Mouse (Mus musculus) brain, embryonic 14.5 days (tissue): ENCODE results near the gene Ccnt2. TPM values are rescaled to one million over a fixed set of nuclear protein-coding genes. Genes with fewer than 3 reads are reported as not detected.
"Not testable (repeated sequence)": the region's sequence is repeated elsewhere in the genome, so short reads cannot be mapped to it uniquely, and the experiment has no call there.

Source experiments
- DNase-seq: peaks from one replicate; pipeline ENCODE4 v3.0.0-alpha.2; 2011; ENCODE audit warnings: low read depth
- CTCF ChIP-seq: fragments of 200-500 bp; IDR thresholded peaks from 2 replicates; pipeline ENCODE4 v1.5.1; 2012; ENCODE audit warnings: inconsistent platforms, mild to moderate bottlenecking, moderate library complexity, borderline replicate concordance; ENCODE audit not compliant: insufficient read depth, insufficient read length; ENCODE audit errors: extremely low read depth
- POLR2A ChIP-seq: fragments of 200-500 bp; IDR thresholded peaks from 2 replicates; pipeline ENCODE4 v1.6.1; 2012; ENCODE audit warnings: mild to moderate bottlenecking, inconsistent platforms, borderline replicate concordance; ENCODE audit not compliant: poor library complexity, insufficient read depth, insufficient read length, severe bottlenecking; ENCODE audit errors: extremely low read depth
- polyA plus RNA-seq: library from polyadenylated mRNA; depleted of rRNA; stranded (reverse); fragments of >200 nt; gene quantifications from 2 replicates; pipeline ENCODE4 v1.2.3, GENCODE M21; 2012; rRNA removed

The Ccnt2 gene
- 65.7 and 68.7 TPM in 2 replicates for polyA plus RNA-seq

DNA sequence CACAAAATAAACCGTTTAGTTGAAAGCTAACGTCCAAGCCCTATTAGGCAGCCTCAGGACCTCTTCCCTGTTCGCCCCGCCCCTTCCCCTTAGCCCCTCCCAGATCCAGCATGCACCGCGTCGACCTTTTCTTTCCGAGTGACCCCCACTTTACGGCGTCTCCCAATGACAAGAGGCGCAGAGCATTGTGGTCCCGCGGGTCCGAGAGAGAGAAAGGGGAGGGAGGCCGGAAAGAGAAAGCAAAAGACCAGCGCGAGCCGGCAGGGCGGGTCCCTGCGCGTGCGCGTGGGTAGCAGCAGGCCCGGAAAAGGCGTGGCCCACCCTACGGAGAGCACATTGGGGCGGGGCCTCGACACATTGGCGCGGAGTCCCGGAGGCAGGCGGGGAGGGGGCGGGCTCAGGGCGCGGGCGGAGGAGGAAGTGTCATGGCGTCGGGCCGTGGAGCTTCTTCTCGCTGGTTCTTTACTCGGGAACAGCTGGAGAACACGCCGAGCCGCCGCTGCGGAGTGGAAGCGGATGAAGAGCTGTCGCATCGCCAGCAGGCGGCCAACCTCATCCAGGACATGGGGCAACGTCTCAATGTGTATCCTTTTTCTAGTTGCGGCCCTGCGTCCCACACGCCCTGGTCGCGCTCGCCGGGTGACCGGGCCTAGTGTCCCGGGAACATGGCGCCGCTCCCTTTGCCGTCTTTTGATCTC is at the start of gene Ccnt2:
Gene Ccnt2, plus strand, starts transcription at position 362 of the 698 bp plus-strand sequence.
- TF ChIP-seq POLR2A (peak; percentile 87; the same call in 1 of the 2 replicates), CTCF (no peak)
- peak; percentile 100 for DNase-seq

- TF ChIP-seq POLR2A (no peak), CTCF (no peak)
- no peak for DNase-seq
Observed at GRCm38 (mm10) chr1:127729096-127729495, 44.9 kb upstream of the Ccnt2 start, which contains the start of gene Acmsd. Acmsd (plus strand) TSS chr1:127729413.

- TF ChIP-seq CTCF (no peak), POLR2A (no peak)
- no peak for DNase-seq
Observed at GRCm38 (mm10) chr1:127731086-127731485, 42.9 kb upstream of the Ccnt2 start.

- no peak for DNase-seq
- no peak for TF ChIP-seq CTCF
- no peak for TF ChIP-seq POLR2A
Observed at GRCm38 (mm10) chr1:127732435-127732834, 41.5 kb upstream of the Ccnt2 start.

DNA sequence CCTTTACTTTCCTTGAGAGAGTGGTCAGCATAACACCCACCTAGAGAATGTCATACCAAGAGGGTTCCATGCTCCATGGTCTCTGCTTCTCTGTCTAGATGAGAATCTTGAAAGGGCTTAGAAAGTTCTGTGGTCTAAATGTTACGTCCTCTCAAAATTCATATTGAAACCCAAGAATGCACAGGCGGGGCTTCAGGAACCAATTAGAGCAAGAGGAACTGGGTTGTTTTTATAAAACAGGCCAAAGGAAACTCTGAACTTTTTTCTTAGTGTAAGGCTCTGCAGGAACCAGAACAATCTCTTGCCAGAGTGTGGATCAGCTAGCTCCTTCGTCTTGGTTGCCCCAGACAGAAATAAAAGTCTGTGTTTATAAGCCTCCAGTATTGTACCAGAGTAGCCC is 41.1 kb upstream of the Ccnt2 start:
- no peak for DNase-seq
- TF ChIP-seq CTCF, result no peak
- TF ChIP-seq POLR2A, result no peak

DNA sequence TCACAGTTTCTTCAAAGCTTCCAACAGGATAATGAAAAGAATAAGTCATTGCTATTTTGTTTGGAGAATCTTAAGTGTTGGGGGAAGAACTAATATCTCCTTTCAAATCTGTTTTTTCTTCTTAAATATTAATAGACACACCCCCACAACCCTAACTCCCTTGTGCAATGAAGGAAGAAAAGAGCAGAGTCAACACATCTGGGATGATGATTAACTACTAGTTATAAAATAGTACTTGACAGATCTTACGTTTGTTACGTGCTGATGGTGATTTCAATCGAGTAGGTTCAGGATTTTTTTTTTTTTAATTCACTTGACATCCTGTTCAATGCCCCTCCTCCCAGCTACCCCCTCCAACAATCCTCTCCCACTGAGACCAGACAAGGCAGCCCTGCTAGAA is 38.6 kb upstream of the Ccnt2 start:
- no peak for DNase-seq
- TF ChIP-seq POLR2A (no peak), CTCF (no peak)

DNA sequence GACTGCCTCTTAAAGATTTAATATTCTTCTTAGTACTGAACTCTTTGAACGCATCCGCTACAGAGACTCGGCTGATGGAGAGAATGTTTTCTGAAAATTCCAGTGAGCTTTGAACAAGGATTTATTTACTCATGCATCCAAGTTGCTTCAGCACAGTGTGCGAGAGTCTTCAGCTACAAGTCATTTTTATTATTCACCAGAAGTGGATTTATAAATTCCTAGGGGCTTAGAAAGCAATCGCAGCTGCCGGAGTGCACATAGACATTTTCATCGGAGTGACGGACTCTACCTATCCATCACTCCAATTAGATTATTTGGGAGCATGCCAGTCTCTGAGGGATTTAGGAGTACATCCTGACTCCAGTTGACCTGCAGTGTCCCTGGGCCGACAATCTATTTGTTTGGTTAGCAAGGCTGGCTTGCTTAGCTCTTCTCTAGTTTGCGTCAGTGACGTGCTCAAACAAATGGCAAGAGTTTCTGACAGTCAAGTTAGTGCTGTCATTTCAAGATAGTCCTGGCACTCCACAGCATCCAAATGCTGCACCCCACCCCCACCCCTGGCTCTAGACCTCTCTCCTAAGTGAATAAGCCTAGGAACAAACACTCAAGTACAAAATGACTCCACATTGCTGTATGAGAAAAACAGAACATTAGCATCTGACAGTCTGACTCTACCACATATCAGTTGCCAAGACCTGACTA is 23.4 kb upstream of the Ccnt2 start:
- DNase-seq, result peak; percentile 12

GRCm38 (mm10) chr1:127755806-127756205 is 18.2 kb upstream of the Ccnt2 start:
- no peak for TF ChIP-seq POLR2A
- TF ChIP-seq CTCF, result no peak
- DNase-seq, result no peak

More for the DNA sequence above, 23.4 kb upstream of the Ccnt2 start:
- no peak for TF ChIP-seq POLR2A
- TF ChIP-seq CTCF, result no peak

GRCm38 (mm10) chr1:127756331-127757163 is 17.4 kb upstream of the Ccnt2 start:
- DNase-seq, result no peak
- no peak for TF ChIP-seq CTCF
- TF ChIP-seq POLR2A, result no peak

DNA sequence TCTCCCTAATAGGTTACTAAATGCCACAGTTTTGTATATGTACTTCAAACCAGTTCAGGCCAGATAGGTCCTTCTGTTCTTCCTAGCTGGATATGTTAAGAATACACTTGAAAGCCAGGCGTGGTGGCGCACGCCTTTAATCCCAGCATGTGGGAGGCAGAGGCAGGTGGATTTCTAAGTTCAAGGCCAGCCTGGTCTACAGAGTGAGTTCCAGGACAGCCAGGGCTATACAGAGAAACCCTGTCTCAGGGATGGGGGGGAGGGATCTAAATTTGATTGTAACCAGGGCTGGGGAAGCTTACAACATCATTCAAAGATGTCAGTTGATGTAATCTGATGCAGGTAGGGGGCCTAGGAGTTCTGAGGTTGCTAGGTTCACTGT is 16.8 kb upstream of the Ccnt2 start:
- DNase-seq, result not testable (repeated sequence)

- TF ChIP-seq POLR2A, result no peak
- peak; percentile 18; the same call in 1 of the 2 replicates for TF ChIP-seq CTCF
- peak; percentile 64 for DNase-seq
Observed at GRCm38 (mm10) chr1:127765468-127765867, 8.5 kb upstream of the Ccnt2 start.
